Comparison of ENCODE assay signal across 10 mouse cellular contexts in the genomic region with DNA sequence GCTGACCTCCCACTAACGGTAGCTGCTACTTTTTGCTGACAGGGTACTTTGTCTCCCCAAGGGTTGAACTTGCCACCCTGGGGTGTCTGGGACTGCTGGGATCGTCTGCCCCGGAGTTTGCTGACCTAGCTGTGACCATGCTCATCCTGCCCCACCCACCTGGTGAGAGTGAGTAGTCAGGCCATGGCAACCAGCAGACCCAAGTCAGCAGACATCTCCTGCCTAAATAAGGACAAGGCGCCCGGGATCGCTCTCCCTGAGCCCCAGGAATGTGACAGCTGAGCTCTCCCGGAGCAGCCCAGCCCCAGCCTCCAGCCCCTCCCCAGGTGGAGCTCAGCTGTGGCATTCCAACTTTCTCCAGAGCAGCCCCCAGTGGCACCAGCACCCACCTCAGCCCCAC. TPM values are rescaled to one million over a fixed set of nuclear protein-coding genes. Genes with fewer than 3 reads are reported as not detected.
DNase-seq lines count a peak whose midpoint lies in the region; ATAC-seq and TF ChIP-seq lines count a peak whose summit lies in the region.
"Had no signal": no experiment of that assay in that cellular context is flagged by ENCODE, and none has a peak within 500 bp of the region (broad histone marks: within the 10 kb centered on the region; RNA-seq: fewer than 3 reads in every experiment).

No protein-coding gene starts in this region.

- no peak overlapping the region for H3K4me2 ChIP-seq in liver, postnatal 0 days (ENCODE audit: low read depth, low read length)
- no peak overlapping the region for H3K4me2 ChIP-seq in embryonic facial prominence, embryonic 12.5 days (replicated peaks)
- H3K4me2 ChIP-seq in heart, embryonic 11.5 days = peak overlapping the region; percentile 44
- H3K4me2 ChIP-seq: hindbrain, embryonic 15.5 days had no signal

- no peak overlapping the region for H3K27ac ChIP-seq in liver, postnatal 0 days (ENCODE audit: low read depth)
- no peak overlapping the region for H3K27ac ChIP-seq in embryonic facial prominence, embryonic 12.5 days
- peak overlapping the region; percentile 94 for H3K27ac ChIP-seq in heart, embryonic 11.5 days (ENCODE audit: low read depth, low read length)
- H3K27ac ChIP-seq: hindbrain, embryonic 15.5 days had no signal

- no peaks in the 10 kb centered on the region for H3K27me3 ChIP-seq in liver, postnatal 0 days (ENCODE audit: insufficient read depth, low read length)
- no peaks in the 10 kb centered on the region for H3K27me3 ChIP-seq in embryonic facial prominence, embryonic 12.5 days
- no peaks in the 10 kb centered on the region for H3K27me3 ChIP-seq in heart, embryonic 11.5 days (ENCODE audit: control insufficient read depth, insufficient read depth, low read length)
- H3K27me3 ChIP-seq: hindbrain, embryonic 15.5 days had no signal

- no peak for TF ChIP-seq EP300 in liver, postnatal 0 days (IDR thresholded peaks at IDR 0.05; ENCODE audit: low read depth)

- H3K36me3 ChIP-seq in liver, postnatal 0 days (replicated peaks; ENCODE audit: insufficient read depth, low read length) = no peaks in the 10 kb centered on the region
- no peaks in the 10 kb centered on the region for H3K36me3 ChIP-seq in embryonic facial prominence, embryonic 12.5 days
- H3K36me3 ChIP-seq in heart, embryonic 11.5 days (ENCODE audit: control insufficient read depth, insufficient read depth, low read length) = no peaks in the 10 kb centered on the region
- H3K36me3 ChIP-seq: hindbrain, embryonic 15.5 days had no signal

- no peak for TF ChIP-seq CTCF in liver, postnatal 0 days (IDR thresholded peaks at IDR 0.05; ENCODE audit: low read depth)

- DNase-seq in liver = peak; percentile 39
- DNase-seq in liver, postnatal 0 days = no peak
- peak; percentile 19 for DNase-seq in mesoderm, embryonic 11.5 days (ENCODE audit: low read depth, low spot score)
- DNase-seq in frontal cortex, postnatal 25 days (ENCODE audit: low spot score in 2 of 2) = no peak
- DNase-seq in urinary bladder, adult 2 months (ENCODE audit: low spot score) = no peak
- no peak for DNase-seq in adrenal gland, postnatal 4 days (ENCODE audit: low spot score in 2 of 2)

- no peaks in the 10 kb centered on the region for H3K9me3 ChIP-seq in liver, postnatal 0 days (ENCODE audit: low read length)
- no peaks in the 10 kb centered on the region for H3K9me3 ChIP-seq in embryonic facial prominence, embryonic 12.5 days
- H3K9me3 ChIP-seq in heart, embryonic 11.5 days (replicated peaks; ENCODE audit: control insufficient read depth, low read length) = no peaks in the 10 kb centered on the region
- H3K9me3 ChIP-seq: hindbrain, embryonic 15.5 days had no signal

- no peak for ATAC-seq in liver, postnatal 0 days
- ATAC-seq in embryonic facial prominence, embryonic 12.5 days (ENCODE audit: insufficient number of reproducible peaks, insufficient read depth, low FRiP score, low TSS enrichment) = 0 out of 2 replicates have a peak, but pooled peaks have one; percentile 58
- ATAC-seq in heart, embryonic 11.5 days (replicated peaks; ENCODE audit: insufficient number of reproducible peaks, low FRiP score, low TSS enrichment) = peak; percentile 67

- H3K4me3 ChIP-seq in liver, postnatal 0 days (ENCODE audit: low read depth, low read length) = no peak overlapping the region
- no peak overlapping the region for H3K4me3 ChIP-seq in embryonic facial prominence, embryonic 12.5 days
- H3K4me3 ChIP-seq in heart, embryonic 11.5 days (ENCODE audit: low read depth, low read length) = no peak overlapping the region
- H3K4me3 ChIP-seq: erythroblast, embryonic 14.5 days; hindbrain, embryonic 15.5 days had no signal

- 48% methylated on average over 7 of the region's 7 CpGs for WGBS in liver, postnatal 0 days (ENCODE audit: insufficient replicate concordance)
- 21% methylated on average over 7 of the region's 7 CpGs for WGBS in embryonic facial prominence, embryonic 12.5 days
- 9% methylated on average over 7 of the region's 7 CpGs for WGBS in heart, embryonic 11.5 days (ENCODE audit: insufficient replicate concordance)

- 0 out of 2 replicates have a peak, but pooled peaks cover 8% of the 10 kb centered on the region for H3K4me1 ChIP-seq in liver, postnatal 0 days (ENCODE audit: insufficient read depth)
- H3K4me1 ChIP-seq in embryonic facial prominence, embryonic 12.5 days = 0 out of 2 replicates have a peak, but pooled peaks cover 4% of the 10 kb centered on the region
- peaks cover 70% of the 10 kb centered on the region for H3K4me1 ChIP-seq in heart, embryonic 11.5 days (ENCODE audit: control insufficient read depth, insufficient read depth, low read length)

- H3K9ac ChIP-seq in liver, postnatal 0 days (replicated peaks) = no peak overlapping the region
- H3K9ac ChIP-seq in embryonic facial prominence, embryonic 12.5 days = no peak overlapping the region
- H3K9ac ChIP-seq in heart, embryonic 11.5 days (ENCODE audit: low read depth, low read length) = peak overlapping the region; percentile 54
- H3K9ac ChIP-seq: hindbrain, embryonic 15.5 days had no signal

RNA-seq across cellular contexts. Expression of gene Jph2, which starts 44.1 kb away (rescaled TPM):
- 0.11 and 0.19 TPM in 2 replicates for polyA plus RNA-seq in liver, postnatal 0 days (2015; fragmentation: Nextera tagmentation; extraction: Ambion mirVana)
- polyA plus RNA-seq in embryonic facial prominence, embryonic 12.5 days (2016; fragmentation: Nextera tagmentation; extraction: Ambion mirVana) = 1.5 TPM in 2 replicates
- polyA plus RNA-seq in heart, embryonic 11.5 days (2014; fragmentation: Nextera tagmentation; extraction: Ambion mirVana) = 19.5 and 22.7 TPM in 2 replicates
- 113 and 164 TPM in 2 replicates for polyA plus RNA-seq in urinary bladder, adult 2 months (2012; rRNA removed)
- total RNA-seq in adrenal gland, postnatal 4 days (2021) = 10 to 100 TPM in 1 of 2 experiments, 1 to 10 TPM in 1; 9.3 to 13.0 TPM
- polyA plus RNA-seq: erythroblast, embryonic 14.5 days had no signal

Comparison
In these comparisons a context has a peak if more than half of its experiments do, and no peak if none do; other contexts are left out.
1. DNase-seq: peak in liver (single experiment) and mesoderm, embryonic 11.5 days (single experiment); none in liver, postnatal 0 days (single experiment), frontal cortex, postnatal 25 days (0 of 2), urinary bladder, adult 2 months (single experiment) and adrenal gland, postnatal 4 days (0 of 2).